Comparison of ENCODE assay signal across 8 mouse cellular contexts in genomic region chr11:70656964-70657363, GRCm38 (mm10). TPM values are rescaled to one million over a fixed set of nuclear protein-coding genes. Genes with fewer than 3 reads are reported as not detected.
A peak's percentile ranks its signal among the peaks of the same experiment; 100 is the strongest.
DNase-seq lines count a peak whose midpoint lies in the region; ATAC-seq lines count a peak whose summit lies in the region.

TSS of gene Eno3 (plus strand) at chr11:70657202.

- peaks cover 46% of the 10 kb centered on the region for H3K36me3 ChIP-seq in megakaryocyte, embryonic 14.5 days (replicated peaks; ENCODE audit: low read length)
- H3K36me3 ChIP-seq in hindbrain, embryonic 16.5 days (ENCODE audit: control insufficient read depth, insufficient read depth, low read length), result peaks cover 3% of the 10 kb centered on the region; the same call in 1 of the 2 replicates
- peaks cover 21% of the 10 kb centered on the region for H3K36me3 ChIP-seq in midbrain, embryonic 13.5 days

- peak within 1 kb of the TSS; percentile 69 for H3K9ac ChIP-seq in hindbrain, embryonic 16.5 days (ENCODE audit: low read depth, low read length)
- H3K9ac ChIP-seq in midbrain, embryonic 13.5 days (replicated peaks), result peak within 1 kb of the TSS; percentile 90

- H3K4me1 ChIP-seq in megakaryocyte, embryonic 14.5 days, result peaks cover 69% of the 10 kb centered on the region
- peaks cover 25% of the 10 kb centered on the region for H3K4me1 ChIP-seq in hindbrain, embryonic 16.5 days (ENCODE audit: control insufficient read depth, insufficient read depth, low read depth, low read length)
- peaks cover 35% of the 10 kb centered on the region for H3K4me1 ChIP-seq in midbrain, embryonic 13.5 days (replicated peaks)

- H3K9me3 ChIP-seq in megakaryocyte, embryonic 14.5 days, result no peaks in the 10 kb centered on the region
- no peaks in the 10 kb centered on the region for H3K9me3 ChIP-seq in hindbrain, embryonic 16.5 days (ENCODE audit: control insufficient read depth, low read length)
- no peaks in the 10 kb centered on the region for H3K9me3 ChIP-seq in midbrain, embryonic 13.5 days

- peak within 1 kb of the TSS; percentile 100 for H3K4me3 ChIP-seq in megakaryocyte, embryonic 14.5 days (replicated peaks)
- peak within 1 kb of the TSS; percentile 100 for H3K4me3 ChIP-seq in hindbrain, embryonic 16.5 days (ENCODE audit: low read length)
- H3K4me3 ChIP-seq in midbrain, embryonic 13.5 days (replicated peaks), result peak within 1 kb of the TSS; percentile 73

- DNase-seq in adrenal gland, postnatal 4 days (ENCODE audit: low spot score in 2 of 2), result no peak
- peak in 1 of 2 experiments; percentile 80 for DNase-seq in gastrocnemius, adult 8-10 months (ENCODE audit: low spot score in 2 of 2)
- no peak for DNase-seq in B cell, adult 2 months
- DNase-seq in spleen, postnatal 36 days (ENCODE audit: low spot score in 2 of 2), result no peak

- 10% methylated on average over 3 of the region's 3 CpGs for WGBS in hindbrain, embryonic 16.5 days
- WGBS in midbrain, embryonic 13.5 days, result 6% methylated on average over 3 of the region's 3 CpGs

- peak within 1 kb of the TSS; percentile 98 for H3K27ac ChIP-seq in hindbrain, embryonic 16.5 days (ENCODE audit: low read depth, low read length)
- H3K27ac ChIP-seq in midbrain, embryonic 13.5 days, result no peak within 1 kb of the TSS

- peak within 1 kb of the TSS; percentile 64 for H3K4me2 ChIP-seq in hindbrain, embryonic 16.5 days (ENCODE audit: low read length)
- H3K4me2 ChIP-seq in midbrain, embryonic 13.5 days (replicated peaks), result peak within 1 kb of the TSS; percentile 75

- no peaks in the 10 kb centered on the region for H3K27me3 ChIP-seq in megakaryocyte, embryonic 14.5 days (replicated peaks)
- H3K27me3 ChIP-seq in hindbrain, embryonic 16.5 days (replicated peaks; ENCODE audit: control insufficient read depth, insufficient read depth, low read length), result no peaks in the 10 kb centered on the region
- 0 out of 2 replicates have a peak, but pooled peaks cover 3% of the 10 kb centered on the region for H3K27me3 ChIP-seq in midbrain, embryonic 13.5 days

- no peak for ATAC-seq in megakaryocyte, adult 5-6 weeks (ENCODE audit: poor library complexity, severe bottlenecking)
- no peak for ATAC-seq in hindbrain, embryonic 16.5 days
- ATAC-seq in midbrain, embryonic 13.5 days, result no peak

RNA-seq across cellular contexts. Expression of gene Eno3, which starts in this region (rescaled TPM):
- polyA plus RNA-seq in megakaryocyte, embryonic 14.5 days (2012; ENCODE audit: insufficient read depth, low replicate concordance), result 4.2 and 8.4 TPM in 2 replicates
- total RNA-seq in megakaryocyte, adult 5-6 weeks (2015), result 6.3 and 7.8 TPM in 2 replicates
- 5.9 and 8.2 TPM in 2 replicates for total RNA-seq in megakaryocyte, adult 5-6 weeks (2017)
- total RNA-seq in adrenal gland, postnatal 4 days (2021), result 100 to 1,000 TPM in 1 of 2 experiments, 10 to 100 TPM in 1; 72.6 to 112 TPM
- 1,000 to 10,000 TPM; 7,027 to 9,270 (median 7,380) TPM for total RNA-seq in gastrocnemius, adult 8-10 months (2022)
- 6.0 and 16.3 TPM in 2 replicates for polyA plus RNA-seq in hindbrain, embryonic 16.5 days (2015; fragmentation: Nextera tagmentation; extraction: Ambion mirVana)
- polyA plus RNA-seq in midbrain, embryonic 13.5 days (2015; fragmentation: Nextera tagmentation; extraction: Ambion mirVana), result 8.0 and 9.5 TPM in 2 replicates

Comparison
In these comparisons a context has a peak if more than half of its experiments do, and no peak if none do; other contexts are left out.
1. RNA of gene Eno3 (total RNA-seq): 7,027 to 9,270 TPM in gastrocnemius, adult 8-10 months; 72.6 to 112 TPM in adrenal gland, postnatal 4 days and 5.9 to 8.2 TPM in megakaryocyte, adult 5-6 weeks; every median in the first group is over 10 times any median in the second.
2. Peak in every context shown above with its lines, with median percentiles within 50 percentile points of each other: H3K4me3 ChIP-seq.